Mouse (Mus musculus): ENCODE results near the gene Arpc4. TPM values are rescaled to one million over a fixed set of nuclear protein-coding genes. Genes with fewer than 3 reads are reported as not detected.
A peak's percentile ranks its signal among the peaks of the same experiment; 100 is the strongest.

Arpc4 gene
- polyA plus RNA-seq, 1 experiment from 2014 or later: 377 TPM

GRCm38 (mm10) chr6:113392387-113393071 lies 14.6 kb downstream of the Arpc4 start:
- Histone ChIP-seq H3K4me3 (peak overlapping the region; percentile 67), H3K36me3 (replicated peaks) (peaks cover 49% of the 10 kb centered on the region), H3K4me1 (peaks cover 20% of the 10 kb centered on the region), H3K9me3 (no peaks in the 10 kb centered on the region), H3K27ac (replicated peaks) (peak overlapping the region; percentile 84), H3K27me3 (replicated peaks; ENCODE audit: low read depth, poor library complexity, severe bottlenecking) (peaks cover 14% of the 10 kb centered on the region)
- WGBS: under 1% methylated on average over 51 of the region's 51 CpGs
- DNase-seq (ENCODE audit: low spot score): peak; percentile 75

- Histone ChIP-seq H3K4me3 (no peak overlapping the region), H3K36me3 (replicated peaks) (peaks cover 41% of the 10 kb centered on the region), H3K27me3 (replicated peaks; ENCODE audit: low read depth, poor library complexity, severe bottlenecking) (peaks cover 14% of the 10 kb centered on the region), H3K4me1 (peaks cover 20% of the 10 kb centered on the region), H3K9me3 (no peaks in the 10 kb centered on the region), H3K27ac (replicated peaks) (no peak overlapping the region)
- no peak for DNase-seq (ENCODE audit: low spot score)
- 86% methylated on average over 6 of the region's 6 CpGs for WGBS
Measured at GRCm38 (mm10) chr6:113393951-113394350, 16.0 kb downstream of the Arpc4 start.

GRCm38 (mm10) chr6:113394811-113395210 lies 16.9 kb downstream of the Arpc4 start:
- Histone ChIP-seq H3K27ac (replicated peaks) (no peak overlapping the region), H3K36me3 (replicated peaks) (peaks cover 35% of the 10 kb centered on the region), H3K9me3 (no peaks in the 10 kb centered on the region), H3K4me1 (peaks cover 20% of the 10 kb centered on the region), H3K27me3 (replicated peaks; ENCODE audit: low read depth, poor library complexity, severe bottlenecking) (peaks cover 14% of the 10 kb centered on the region), H3K4me3 (no peak overlapping the region)
- 94% methylated on average over 11 of the region's 11 CpGs for WGBS
- no peak for DNase-seq (ENCODE audit: low spot score)

GRCm38 (mm10) chr6:113395501-113395900 lies 17.6 kb downstream of the Arpc4 start:
- Histone ChIP-seq H3K4me3 (no peak overlapping the region), H3K27ac (replicated peaks) (no peak overlapping the region), H3K36me3 (replicated peaks) (peaks cover 32% of the 10 kb centered on the region), H3K4me1 (peaks cover 20% of the 10 kb centered on the region), H3K9me3 (no peaks in the 10 kb centered on the region), H3K27me3 (replicated peaks; ENCODE audit: low read depth, poor library complexity, severe bottlenecking) (peaks cover 14% of the 10 kb centered on the region)
- 93% methylated on average over 6 of the region's 6 CpGs for WGBS
- DNase-seq (ENCODE audit: low spot score): no peak

GRCm38 (mm10) chr6:113396270-113397030 lies 18.5 kb downstream of the Arpc4 start:
- peaks cover 7% of the 10 kb centered on the region for H3K27me3 ChIP-seq (replicated peaks; ENCODE audit: low read depth, poor library complexity, severe bottlenecking)
- no peak overlapping the region for H3K4me3 ChIP-seq
- WGBS: 86% methylated on average over 10 of the region's 10 CpGs
- H3K9me3 ChIP-seq: no peaks in the 10 kb centered on the region
- H3K27ac ChIP-seq (replicated peaks): no peak overlapping the region
- H3K4me1 ChIP-seq: peaks cover 20% of the 10 kb centered on the region
- DNase-seq (ENCODE audit: low spot score): no peak
- H3K36me3 ChIP-seq (replicated peaks): peaks cover 31% of the 10 kb centered on the region

GRCm38 (mm10) chr6:113402094-113402493 lies 24.2 kb downstream of the Arpc4 start:
- Histone ChIP-seq H3K4me3 (no peak overlapping the region), H3K4me1 (no peaks in the 10 kb centered on the region), H3K27me3 (replicated peaks; ENCODE audit: low read depth, poor library complexity, severe bottlenecking) (no peaks in the 10 kb centered on the region), H3K9me3 (no peaks in the 10 kb centered on the region), H3K27ac (replicated peaks) (no peak overlapping the region), H3K36me3 (replicated peaks) (peaks cover 27% of the 10 kb centered on the region)
- WGBS: 92% methylated on average over 13 of the region's 13 CpGs
- DNase-seq (ENCODE audit: low spot score): no peak

- whole genome bisulfite sequencing: 80% methylated on average over 12 of the region's 12 CpGs
- no peak overlapping the region for H3K4me3 ChIP-seq
- H3K9me3 ChIP-seq: no peaks in the 10 kb centered on the region
- H3K36me3 ChIP-seq (replicated peaks): peaks cover 28% of the 10 kb centered on the region
- peaks cover 13% of the 10 kb centered on the region for H3K4me1 ChIP-seq
- H3K27me3 ChIP-seq (replicated peaks; ENCODE audit: low read depth, poor library complexity, severe bottlenecking): no peaks in the 10 kb centered on the region
- no peak for DNase-seq (ENCODE audit: low spot score)
- H3K27ac ChIP-seq (replicated peaks): no peak overlapping the region
Measured at GRCm38 (mm10) chr6:113404649-113405448, 26.9 kb downstream of the Arpc4 start.

- Histone ChIP-seq H3K4me3 (no peak overlapping the region), H3K27ac (replicated peaks) (no peak overlapping the region), H3K9me3 (no peaks in the 10 kb centered on the region), H3K27me3 (replicated peaks; ENCODE audit: low read depth, poor library complexity, severe bottlenecking) (no peaks in the 10 kb centered on the region), H3K4me1 (peaks cover 13% of the 10 kb centered on the region), H3K36me3 (replicated peaks) (peaks cover 25% of the 10 kb centered on the region)
- 87% methylated on average over 6 of the region's 6 CpGs for WGBS
- no peak for DNase-seq (ENCODE audit: low spot score)
Measured at GRCm38 (mm10) chr6:113405483-113405882, 27.6 kb downstream of the Arpc4 start.

GRCm38 (mm10) chr6:113406683-113407082 lies 28.8 kb downstream of the Arpc4 start:
- Histone ChIP-seq H3K27ac (replicated peaks) (no peak overlapping the region), H3K4me3 (no peak overlapping the region), H3K4me1 (peaks cover 13% of the 10 kb centered on the region), H3K36me3 (replicated peaks) (peaks cover 18% of the 10 kb centered on the region), H3K9me3 (no peaks in the 10 kb centered on the region), H3K27me3 (replicated peaks; ENCODE audit: low read depth, poor library complexity, severe bottlenecking) (no peaks in the 10 kb centered on the region)
- DNase-seq (ENCODE audit: low spot score): peak; percentile 25
- WGBS: 80% methylated on average over 9 of the region's 9 CpGs

- H3K4me1 ChIP-seq: peaks cover 13% of the 10 kb centered on the region
- 83% methylated on average over 1 of the region's 1 CpGs for WGBS
- H3K9me3 ChIP-seq: no peaks in the 10 kb centered on the region
- H3K4me3 ChIP-seq: no peak overlapping the region
- no peak overlapping the region for H3K27ac ChIP-seq (replicated peaks)
- H3K36me3 ChIP-seq (replicated peaks): peaks cover 45% of the 10 kb centered on the region
- DNase-seq (ENCODE audit: low spot score): no peak
- no peaks in the 10 kb centered on the region for H3K27me3 ChIP-seq (replicated peaks; ENCODE audit: low read depth, poor library complexity, severe bottlenecking)
Measured at GRCm38 (mm10) chr6:113410001-113410400, 32.1 kb downstream of the Arpc4 start.

GRCm38 (mm10) chr6:113416416-113416815 lies 38.5 kb downstream of the Arpc4 start:
- Histone ChIP-seq H3K27ac (replicated peaks) (no peak overlapping the region), H3K27me3 (replicated peaks; ENCODE audit: low read depth, poor library complexity, severe bottlenecking) (no peaks in the 10 kb centered on the region), H3K36me3 (replicated peaks) (peaks cover 50% of the 10 kb centered on the region), H3K9me3 (no peaks in the 10 kb centered on the region), H3K4me1 (peaks cover 25% of the 10 kb centered on the region), H3K4me3 (no peak overlapping the region)
- WGBS: 88% methylated on average over 5 of the region's 5 CpGs
- DNase-seq (ENCODE audit: low spot score): no peak

- no peaks in the 10 kb centered on the region for H3K9me3 ChIP-seq
- no peak for DNase-seq (ENCODE audit: low spot score)
- peak overlapping the region; percentile 69 for H3K4me3 ChIP-seq
- peaks cover 25% of the 10 kb centered on the region for H3K4me1 ChIP-seq
- peak overlapping the region; percentile 86 for H3K27ac ChIP-seq (replicated peaks)
- no peaks in the 10 kb centered on the region for H3K27me3 ChIP-seq (replicated peaks; ENCODE audit: low read depth, poor library complexity, severe bottlenecking)
- H3K36me3 ChIP-seq (replicated peaks): peaks cover 37% of the 10 kb centered on the region
- WGBS: 16% methylated on average over 16 of the region's 16 CpGs
Measured at GRCm38 (mm10) chr6:113418441-113419198, 40.7 kb downstream of the Arpc4 start.
